Mouse (Mus musculus): ENCODE data around the gene Tmcc3. TPM values are rescaled to one million over a fixed set of nuclear protein-coding genes. Genes with fewer than 3 reads are reported as not detected.

Tmcc3 gene
- total RNA-seq, 2 experiments from 2014 or later: 0.45 to 1.3 TPM

- ATAC-seq (replicated peaks; ENCODE audit: low FRiP score, poor library complexity, severe bottlenecking): no peak
Observed at GRCm38 (mm10) chr10:94496826-94497440, 185.2 kb downstream of the Tmcc3 start.

GRCm38 (mm10) chr10:94500210-94500876, 188.6 kb downstream of the Tmcc3 start:
- no peak for ATAC-seq (replicated peaks; ENCODE audit: low FRiP score, poor library complexity, severe bottlenecking)

GRCm38 (mm10) chr10:94500877-94501273, 189.1 kb downstream of the Tmcc3 start:
- no peak for ATAC-seq (replicated peaks; ENCODE audit: low FRiP score, poor library complexity, severe bottlenecking)

- no peak for ATAC-seq (replicated peaks; ENCODE audit: low FRiP score, poor library complexity, severe bottlenecking)
Observed at GRCm38 (mm10) chr10:94501796-94502195, 190.0 kb downstream of the Tmcc3 start.

GRCm38 (mm10) chr10:94505248-94505772, 193.6 kb downstream of the Tmcc3 start:
- no peak for ATAC-seq (replicated peaks; ENCODE audit: low FRiP score, poor library complexity, severe bottlenecking)

GRCm38 (mm10) chr10:94508863-94509262, 197.1 kb downstream of the Tmcc3 start:
- ATAC-seq (replicated peaks; ENCODE audit: low FRiP score, poor library complexity, severe bottlenecking): no peak

GRCm38 (mm10) chr10:94512771-94513170, 201.0 kb downstream of the Tmcc3 start:
- ATAC-seq (replicated peaks; ENCODE audit: low FRiP score, poor library complexity, severe bottlenecking): no peak

GRCm38 (mm10) chr10:94514091-94514505, 202.3 kb downstream of the Tmcc3 start:
- no peak for ATAC-seq (replicated peaks; ENCODE audit: low FRiP score, poor library complexity, severe bottlenecking)

GRCm38 (mm10) chr10:94514506-94515178, 202.9 kb downstream of the Tmcc3 start:
- no peak for ATAC-seq (replicated peaks; ENCODE audit: low FRiP score, poor library complexity, severe bottlenecking)

GRCm38 (mm10) chr10:94515179-94515545, 203.4 kb downstream of the Tmcc3 start:
- no peak for ATAC-seq (replicated peaks; ENCODE audit: low FRiP score, poor library complexity, severe bottlenecking)

GRCm38 (mm10) chr10:94515583-94515982, 203.8 kb downstream of the Tmcc3 start:
- ATAC-seq (replicated peaks; ENCODE audit: low FRiP score, poor library complexity, severe bottlenecking): no peak

GRCm38 (mm10) chr10:94519887-94520286, 208.1 kb downstream of the Tmcc3 start:
- ATAC-seq (replicated peaks; ENCODE audit: low FRiP score, poor library complexity, severe bottlenecking): no peak

GRCm38 (mm10) chr10:94520306-94521106, 208.8 kb downstream of the Tmcc3 start:
- ATAC-seq (replicated peaks; ENCODE audit: low FRiP score, poor library complexity, severe bottlenecking): no peak

GRCm38 (mm10) chr10:94521107-94521401, 209.3 kb downstream of the Tmcc3 start:
- no peak for ATAC-seq (replicated peaks; ENCODE audit: low FRiP score, poor library complexity, severe bottlenecking)

- ATAC-seq (replicated peaks; ENCODE audit: low FRiP score, poor library complexity, severe bottlenecking): no peak
Observed at GRCm38 (mm10) chr10:94521776-94522175, 210.0 kb downstream of the Tmcc3 start.

- ATAC-seq (replicated peaks; ENCODE audit: low FRiP score, poor library complexity, severe bottlenecking): no peak
Observed at GRCm38 (mm10) chr10:94523297-94523696, 211.5 kb downstream of the Tmcc3 start.

- ATAC-seq (replicated peaks; ENCODE audit: low FRiP score, poor library complexity, severe bottlenecking): no peak
Observed at GRCm38 (mm10) chr10:94523711-94524156, 212.0 kb downstream of the Tmcc3 start.

GRCm38 (mm10) chr10:94524966-94525365, 213.2 kb downstream of the Tmcc3 start:
- no peak for ATAC-seq (replicated peaks; ENCODE audit: low FRiP score, poor library complexity, severe bottlenecking)

GRCm38 (mm10) chr10:94525784-94526183, 214.0 kb downstream of the Tmcc3 start:
- ATAC-seq (replicated peaks; ENCODE audit: low FRiP score, poor library complexity, severe bottlenecking): no peak

GRCm38 (mm10) chr10:94526834-94527233, 215.1 kb downstream of the Tmcc3 start:
- ATAC-seq (replicated peaks; ENCODE audit: low FRiP score, poor library complexity, severe bottlenecking): no peak
